Mouse (Mus musculus) MEL (cell line): ENCODE data around the gene Igsf21. TPM values are rescaled to one million over a fixed set of nuclear protein-coding genes. Genes with fewer than 3 reads are reported as not detected.

Experiments used
- DNase-seq: peaks from one replicate; pipeline ENCODE4 v3.0.0; 2011; ENCODE audit warnings: low read depth, low spot score
- H3K27ac ChIP-seq: 2 replicates; pipeline ENCODE4 v1.5.1; 2012; ENCODE audit warnings: low read depth, mild to moderate bottlenecking, control low read depth, low read length, moderate library complexity; ENCODE audit not compliant: control insufficient read depth
- H3K27me3 ChIP-seq, 2 experiments: fragments of 150-350 bp in 1 of 2; sonication (generic) in 1 of 2; 2 replicates each; pipeline ENCODE4 v1.6.1; 2012; ENCODE audit warnings: low read length in 2 of 2, mild to moderate bottlenecking in 2 of 2, improper control_type of control experiment in 1 of 2, moderate library complexity in 1 of 2; ENCODE audit not compliant: insufficient read depth in 2 of 2, control insufficient read depth in 1 of 2
- H3K36me3 ChIP-seq, 2 experiments: 2 replicates each; pipeline ENCODE4 v1.6.1; 2012 to 2014; ENCODE audit warnings: low read length in 2 of 2, improper control_type of control experiment in 1 of 2, inconsistent platforms in 1 of 2, mild to moderate bottlenecking in 1 of 2; ENCODE audit not compliant: insufficient read depth in 2 of 2, control insufficient read depth in 1 of 2
- H3K4me1 ChIP-seq, 2 experiments: fragments of 150-350 bp in 1 of 2; sonication (generic) in 1 of 2; 2 replicates each; pipeline ENCODE4 v1.6.1; 2012; ENCODE audit warnings: low read length in 2 of 2, improper control_type of control experiment in 1 of 2, mild to moderate bottlenecking in 1 of 2; ENCODE audit not compliant: insufficient read depth in 2 of 2, control insufficient read depth in 1 of 2
- H3K4me3 ChIP-seq, 2 experiments: fragments of 150-350 bp in 1 of 2; sonication (generic) in 1 of 2; 2 replicates each; pipeline ENCODE4 v1.5.1; 2012; ENCODE audit warnings: low read depth in 2 of 2, low read length in 2 of 2, mild to moderate bottlenecking in 2 of 2, moderate library complexity in 2 of 2, control low read depth in 1 of 2, improper control_type of control experiment in 1 of 2; ENCODE audit not compliant: control insufficient read depth in 1 of 2, insufficient read depth in 1 of 2
- H3K79me2 ChIP-seq: 2 replicates; pipeline ENCODE4 v1.6.1; 2012; ENCODE audit warnings: mild to moderate bottlenecking, low read length, moderate library complexity; ENCODE audit not compliant: control insufficient read depth, poor library complexity, insufficient read depth
- H3K9ac ChIP-seq: 2 replicates; pipeline ENCODE4 v1.6.1; 2012; ENCODE audit warnings: low read depth, mild to moderate bottlenecking, control low read depth, low read length, moderate library complexity; ENCODE audit not compliant: control insufficient read depth, poor library complexity, severe bottlenecking
- H3K9me3 ChIP-seq: fragments of 150-350 bp; sonication (generic); replicated peaks from 2 replicates; pipeline ENCODE4 v1.6.1; 2012; ENCODE audit warnings: mild to moderate bottlenecking, low read length, improper control_type of control experiment, moderate library complexity; ENCODE audit not compliant: insufficient read depth
- CHD1 ChIP-seq: IDR thresholded peaks from 2 replicates; pipeline ENCODE4 v1.6.1; 2012; ENCODE audit warnings: low read depth, mild to moderate bottlenecking, inconsistent platforms, low read length, improper control_type of control experiment
- CHD2 ChIP-seq: IDR thresholded peaks from 2 replicates; pipeline ENCODE4 v1.6.1; 2011; ENCODE audit warnings: low read length, improper control_type of control experiment
- CTCF ChIP-seq, 3 experiments: IDR thresholded peaks in 2 of 3; conservative IDR thresholded peaks in 1 of 3; 2 replicates each; pipeline ENCODE4 v1.5.1; 2011 to 2012; ENCODE audit warnings: low read length in 3 of 3, low read depth in 2 of 3, mild to moderate bottlenecking in 2 of 3, improper control_type of control experiment in 1 of 3, inconsistent platforms in 1 of 3, mixed read lengths in 1 of 3, moderate library complexity in 1 of 3; ENCODE audit not compliant: control insufficient read depth in 1 of 3, insufficient read depth in 1 of 3, poor library complexity in 1 of 3, severe bottlenecking in 1 of 3
- ELF1 ChIP-seq: IDR thresholded peaks from 2 replicates; pipeline ENCODE4 v1.6.1; 2014; ENCODE audit warnings: low read depth, mild to moderate bottlenecking, inconsistent platforms, low read length, improper control_type of control experiment, moderate library complexity
- EP300 ChIP-seq, 2 experiments: IDR thresholded peaks; 2 replicates each; pipeline ENCODE4 v1.6.1; 2011; ENCODE audit warnings: improper control_type of control experiment in 2 of 2, low read length in 2 of 2, low read depth in 1 of 2, mild to moderate bottlenecking in 1 of 2
- GABPA ChIP-seq: IDR thresholded peaks from 2 replicates; pipeline ENCODE4 v1.6.1; 2012; ENCODE audit warnings: low read depth, mild to moderate bottlenecking, inconsistent platforms, low read length, improper control_type of control experiment, moderate library complexity
- GATA1 ChIP-seq: IDR thresholded peaks from 2 replicates; pipeline ENCODE4 v1.6.1; 2011; ENCODE audit warnings: low read depth, low read length, improper control_type of control experiment
- HCFC1 ChIP-seq: IDR thresholded peaks from 2 replicates; pipeline ENCODE4 v1.6.1; 2012; ENCODE audit warnings: low read depth, mild to moderate bottlenecking, inconsistent platforms, low read length, improper control_type of control experiment, moderate library complexity
- JUND ChIP-seq: IDR thresholded peaks from 2 replicates; pipeline ENCODE4 v1.6.1; 2011; ENCODE audit warnings: low read depth, mild to moderate bottlenecking, improper control_type of control experiment, low read length
- KAT2A ChIP-seq: conservative IDR thresholded peaks from 2 replicates; pipeline ENCODE4 v1.6.1; 2012; ENCODE audit warnings: low read depth, low read length, improper control_type of control experiment, inconsistent platforms
- MAFK ChIP-seq: IDR thresholded peaks from 2 replicates; pipeline ENCODE4 v1.6.1; 2011; ENCODE audit warnings: low read depth, mild to moderate bottlenecking, low read length, improper control_type of control experiment, borderline replicate concordance
- MAZ ChIP-seq: IDR thresholded peaks from 2 replicates; pipeline ENCODE4 v1.6.1; 2012; ENCODE audit warnings: low read depth, mild to moderate bottlenecking, inconsistent platforms, low read length, improper control_type of control experiment
- MXI1 ChIP-seq: IDR thresholded peaks from 2 replicates; pipeline ENCODE4 v1.6.1; 2011; ENCODE audit warnings: mild to moderate bottlenecking, low read depth, low read length, improper control_type of control experiment
- MYB ChIP-seq: IDR thresholded peaks from 2 replicates; pipeline ENCODE4 v1.6.1; 2011; ENCODE audit warnings: mild to moderate bottlenecking, low read depth, low read length, improper control_type of control experiment
- POLR2AphosphoS2 ChIP-seq: IDR thresholded peaks from 2 replicates; pipeline ENCODE4 v1.6.1; 2011; ENCODE audit warnings: low read length, improper control_type of control experiment
- RAD21 ChIP-seq: IDR thresholded peaks from 2 replicates; pipeline ENCODE4 v1.6.1; 2011; ENCODE audit warnings: mild to moderate bottlenecking, low read depth, low read length, improper control_type of control experiment
- SIN3A ChIP-seq: IDR thresholded peaks from 2 replicates; pipeline ENCODE4 v1.6.1; 2012; ENCODE audit warnings: low read length, improper control_type of control experiment, inconsistent platforms
- SMC3 ChIP-seq: IDR thresholded peaks from 2 replicates; pipeline ENCODE4 v1.6.1; 2011; ENCODE audit warnings: low read depth, low read length, improper control_type of control experiment
- TAL1 ChIP-seq: IDR thresholded peaks from 2 replicates; pipeline ENCODE4 v1.6.1; 2012; ENCODE audit warnings: mild to moderate bottlenecking, inconsistent platforms, low read length, moderate library complexity, mixed read lengths
- UBTF ChIP-seq: IDR thresholded peaks from 2 replicates; pipeline ENCODE4 v1.6.1; 2012; ENCODE audit warnings: low read depth, mild to moderate bottlenecking, inconsistent platforms, low read length, improper control_type of control experiment, moderate library complexity, borderline replicate concordance; ENCODE audit not compliant: insufficient read depth
- USF2 ChIP-seq, 2 experiments: IDR thresholded peaks; 2 replicates each; pipeline ENCODE4 v1.6.1; 2011 to 2012; ENCODE audit warnings: improper control_type of control experiment in 2 of 2, low read length in 2 of 2, borderline replicate concordance in 1 of 2, inconsistent platforms in 1 of 2, low read depth in 1 of 2, mild to moderate bottlenecking in 1 of 2; ENCODE audit not compliant: insufficient read depth in 1 of 2
- ZKSCAN1 ChIP-seq: IDR thresholded peaks from 2 replicates; pipeline ENCODE4 v1.6.1; 2012; ENCODE audit warnings: low read depth, mild to moderate bottlenecking, inconsistent platforms, low read length, improper control_type of control experiment, moderate library complexity
- polyA plus RNA-seq, 2 experiments: library from polyadenylated mRNA; stranded (reverse) in 1 of 2; unstranded in 1 of 2; fragments of >175 nt in 1 of 2; fragments of >200 nt in 1 of 2; gene quantifications; 2 replicates each; pipeline versions ENCODE4 v1.2.1 to v1.2.4; 2012; ENCODE audit warnings: low replicate concordance in 2 of 2, low read depth in 1 of 2; ENCODE audit not compliant: insufficient read length in 2 of 2, insufficient read depth in 1 of 2, missing spikeins in 1 of 2
- total RNA-seq: library from RNA; depleted of rRNA; stranded (reverse); fragments of 300-350 nt; gene quantifications from 2 replicates; pipeline ENCODE4 v1.2.3, GENCODE M21; 2012

Igsf21 gene
- total and polyA plus RNA-seq, 3 experiments = not detected

DNA sequence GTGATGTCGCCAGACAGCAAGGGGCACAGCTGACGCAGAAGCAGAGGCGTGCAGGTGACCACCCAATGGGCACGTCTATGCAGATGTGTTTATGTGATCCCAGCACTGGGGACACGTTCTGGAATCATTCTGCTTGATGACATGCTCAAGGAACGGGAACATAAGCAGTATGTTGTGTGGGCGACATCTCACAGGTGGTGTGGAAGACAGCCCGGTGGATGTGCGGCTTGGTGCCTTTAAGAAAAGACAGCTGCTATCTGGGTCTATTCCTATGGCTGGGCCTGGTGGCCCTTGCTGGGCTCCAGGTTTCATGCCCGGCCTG, 176.3 kb downstream of the Igsf21 start:
- Histone ChIP-seq H3K4me3 (no peak overlapping the region), H3K27me3 (no peaks in the 10 kb centered on the region), H3K4me1 (no peaks in the 10 kb centered on the region), H3K79me2 (no peaks in the 10 kb centered on the region), H3K9ac (no peak overlapping the region), H3K27ac (no peak overlapping the region), H3K36me3 (no peaks in the 10 kb centered on the region), H3K9me3 (no peaks in the 10 kb centered on the region)
- no peak for DNase-seq
- TF ChIP-seq USF2 (IDR thresholded peaks at IDR 0.05; ENCODE audit: borderline replicate concordance in 1 of 2, insufficient read depth in 1 of 2, low read depth in 1 of 2, low read length in 2 of 2) = no peak
- no peak for TF ChIP-seq UBTF
- no peak for TF ChIP-seq RAD21
- TF ChIP-seq SIN3A = no peak
- TF ChIP-seq GABPA = no peak
- TF ChIP-seq MXI1 = no peak
- TF ChIP-seq JUND = no peak
- no peak for TF ChIP-seq CTCF (IDR thresholded peaks at IDR 0.05 in 2 of 3, conservative IDR thresholded peaks at IDR 0.05 in 1 of 3; ENCODE audit: control insufficient read depth in 1 of 3, insufficient read depth in 1 of 3, low read depth in 2 of 3, low read length in 3 of 3, poor library complexity in 1 of 3, severe bottlenecking in 1 of 3)
- no peak for TF ChIP-seq ZKSCAN1
- no peak for TF ChIP-seq SMC3
- no peak for TF ChIP-seq TAL1
- no peak for TF ChIP-seq ELF1
- no peak for TF ChIP-seq CHD2

DNA sequence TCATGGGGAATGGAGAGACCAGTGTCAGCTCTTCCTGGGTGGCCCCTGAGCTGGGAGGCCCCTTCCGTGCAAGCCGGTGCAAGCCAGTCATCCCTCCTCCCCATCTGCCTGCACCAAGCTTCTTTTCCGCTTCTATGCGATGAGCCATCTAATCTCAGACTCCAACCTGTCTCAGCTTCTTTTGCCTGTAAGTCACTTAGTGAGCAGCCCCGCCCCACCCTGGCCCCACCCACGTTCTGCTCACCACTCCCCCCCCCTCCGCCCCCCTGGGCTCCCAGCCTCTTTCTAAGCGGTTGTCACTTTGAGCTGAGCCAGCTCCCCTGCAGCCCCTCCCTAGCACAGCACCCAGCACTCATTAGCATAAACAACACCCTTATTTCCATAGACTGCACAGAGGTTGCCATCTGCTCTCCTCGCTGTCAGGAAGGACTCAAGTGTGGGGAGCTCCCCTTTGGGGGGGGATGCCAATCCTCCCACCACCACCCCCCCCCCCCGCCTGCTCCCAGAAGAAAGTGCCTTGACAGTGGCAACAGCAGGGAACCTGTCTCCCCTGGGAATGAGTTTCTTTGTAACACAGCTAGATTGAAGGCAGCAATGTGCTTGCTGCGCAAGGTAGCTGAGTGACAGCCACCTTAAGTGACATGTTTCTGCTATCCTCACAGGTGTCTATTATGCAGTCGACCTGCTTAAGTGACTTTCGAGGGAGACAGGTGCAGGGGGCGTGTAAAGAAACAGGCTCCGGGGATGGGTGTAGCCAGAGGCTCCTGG, 176.8 kb downstream of the Igsf21 start:
- no peak overlapping the region for H3K27ac ChIP-seq
- no peaks in the 10 kb centered on the region for H3K4me1 ChIP-seq
- DNase-seq = no peak
- TF ChIP-seq SMC3 (no peak), HCFC1 (no peak), KAT2A (no peak), UBTF (no peak), MAZ (no peak), RAD21 (no peak), POLR2AphosphoS2 (no peak), MYB (no peak), SIN3A (no peak), GATA1 (no peak), MAFK (no peak), CHD1 (no peak), EP300 (IDR thresholded peaks at IDR 0.05; ENCODE audit: low read depth in 1 of 2, low read length in 2 of 2) (no peak)
- H3K9me3 ChIP-seq = no peaks in the 10 kb centered on the region; the same call in 1 of the 2 replicates
- H3K4me3 ChIP-seq = no peak overlapping the region
- no peaks in the 10 kb centered on the region for H3K79me2 ChIP-seq
- H3K9ac ChIP-seq = no peak overlapping the region
- no peaks in the 10 kb centered on the region for H3K27me3 ChIP-seq
- no peaks in the 10 kb centered on the region for H3K36me3 ChIP-seq
